Mouse (Mus musculus) brain, embryonic 14.5 days (tissue): ENCODE results near the gene Dock9. TPM values are rescaled to one million over a fixed set of nuclear protein-coding genes. Genes with fewer than 3 reads are reported as not detected.
A peak's percentile ranks its signal among the peaks of the same experiment; 100 is the strongest.

ENCODE experiments used
- DNase-seq: peaks from one replicate; pipeline ENCODE4 v3.0.0-alpha.2; 2011; ENCODE audit warnings: low read depth
- CTCF ChIP-seq: fragments of 200-500 bp; IDR thresholded peaks from 2 replicates; pipeline ENCODE4 v1.5.1; 2012; ENCODE audit warnings: inconsistent platforms, mild to moderate bottlenecking, moderate library complexity, borderline replicate concordance; ENCODE audit not compliant: insufficient read depth, insufficient read length; ENCODE audit errors: extremely low read depth
- POLR2A ChIP-seq: fragments of 200-500 bp; IDR thresholded peaks from 2 replicates; pipeline ENCODE4 v1.6.1; 2012; ENCODE audit warnings: mild to moderate bottlenecking, inconsistent platforms, borderline replicate concordance; ENCODE audit not compliant: poor library complexity, insufficient read depth, insufficient read length, severe bottlenecking; ENCODE audit errors: extremely low read depth
- polyA plus RNA-seq: library from polyadenylated mRNA; depleted of rRNA; stranded (reverse); fragments of >200 nt; gene quantifications from 2 replicates; pipeline ENCODE4 v1.2.3, GENCODE M21; 2012

Gene Dock9
- polyA plus RNA-seq, 1 experiment: 30.3 TPM

- no peak for DNase-seq
- no peak for TF ChIP-seq POLR2A
- TF ChIP-seq CTCF: no peak
These were observed 266.8 kb downstream of the Dock9 start for GRCm38 (mm10) chr14:121530853-121531252.

- no peak for DNase-seq
- TF ChIP-seq CTCF (no peak), POLR2A (no peak)
These were observed 269.8 kb downstream of the Dock9 start for GRCm38 (mm10) chr14:121527883-121528282.

- TF ChIP-seq POLR2A: no peak
- no peak for TF ChIP-seq CTCF
- no peak for DNase-seq
These were observed 270.4 kb downstream of the Dock9 start for GRCm38 (mm10) chr14:121527201-121527600.

- peak; percentile 56 for DNase-seq
These were observed 275.9 kb downstream of the Dock9 start for GRCm38 (mm10) chr14:121521709-121522108.

GRCm38 (mm10) chr14:121516881-121517280 lies 280.8 kb downstream of the Dock9 start:
- DNase-seq: no peak
- TF ChIP-seq CTCF (no peak), POLR2A (no peak)

More at GRCm38 (mm10) chr14:121521709-121522108, 275.9 kb downstream of the Dock9 start:
- TF ChIP-seq CTCF (no peak), POLR2A (no peak)

- no peak for DNase-seq
- TF ChIP-seq CTCF (no peak), POLR2A (no peak)
These were observed 288.7 kb downstream of the Dock9 start for GRCm38 (mm10) chr14:121508929-121509328.

- DNase-seq: no peak
- TF ChIP-seq POLR2A: no peak
- no peak for TF ChIP-seq CTCF
These were observed 291.3 kb downstream of the Dock9 start for GRCm38 (mm10) chr14:121506336-121506735.

- no peak for TF ChIP-seq CTCF
- no peak for TF ChIP-seq POLR2A
- DNase-seq: no peak
These were observed 292.2 kb downstream of the Dock9 start for GRCm38 (mm10) chr14:121505485-121505860.

- DNase-seq: no peak
- TF ChIP-seq CTCF (no peak), POLR2A (no peak)
These were observed 292.7 kb downstream of the Dock9 start, which contains the start of gene Slc15a1 for GRCm38 (mm10) chr14:121504781-121505484. Gene Slc15a1 (minus strand): TSS chr14:121505252.

GRCm38 (mm10) chr14:121500577-121500976 lies 297.1 kb downstream of the Dock9 start:
- DNase-seq: no peak
- TF ChIP-seq POLR2A (no peak), CTCF (no peak)

GRCm38 (mm10) chr14:121499769-121500168 lies 297.9 kb downstream of the Dock9 start:
- DNase-seq: no peak
- TF ChIP-seq CTCF (no peak), POLR2A (no peak)

- DNase-seq: no peak
- TF ChIP-seq POLR2A (no peak), CTCF (no peak)
These were observed 299.8 kb downstream of the Dock9 start for GRCm38 (mm10) chr14:121497800-121498199.

GRCm38 (mm10) chr14:121495741-121496140 lies 301.9 kb downstream of the Dock9 start:
- no peak for TF ChIP-seq POLR2A
- no peak for TF ChIP-seq CTCF
- peak; percentile 10 for DNase-seq

GRCm38 (mm10) chr14:121495120-121495519 lies 302.5 kb downstream of the Dock9 start:
- no peak for DNase-seq
- TF ChIP-seq POLR2A: no peak

GRCm38 (mm10) chr14:121494238-121494637 lies 303.4 kb downstream of the Dock9 start:
- TF ChIP-seq CTCF (no peak), POLR2A (no peak)
- DNase-seq: no peak

GRCm38 (mm10) chr14:121493712-121494111 lies 303.9 kb downstream of the Dock9 start:
- TF ChIP-seq POLR2A (no peak), CTCF (no peak)
- DNase-seq: no peak
